Mouse (Mus musculus) E14TG2a.4 (cell line): Measurements from ENCODE around the gene Pla2g12a.

Source experiments
- CTCF ChIP-seq: conservative IDR thresholded peaks from 2 replicates; pipeline ENCODE4 v1.5.1; 2014; ENCODE audit warnings: low read length
- POU5F1 ChIP-seq: IDR thresholded peaks from 2 replicates; pipeline ENCODE4 v1.6.1; 2014; ENCODE audit warnings: low read length, borderline replicate concordance

- TF ChIP-seq CTCF = no peak
- no peak for TF ChIP-seq POU5F1
Measured at GRCm38 (mm10) chr3:129913241-129913640, 34.8 kb downstream of the Pla2g12a start.
